In the genomic region with DNA sequence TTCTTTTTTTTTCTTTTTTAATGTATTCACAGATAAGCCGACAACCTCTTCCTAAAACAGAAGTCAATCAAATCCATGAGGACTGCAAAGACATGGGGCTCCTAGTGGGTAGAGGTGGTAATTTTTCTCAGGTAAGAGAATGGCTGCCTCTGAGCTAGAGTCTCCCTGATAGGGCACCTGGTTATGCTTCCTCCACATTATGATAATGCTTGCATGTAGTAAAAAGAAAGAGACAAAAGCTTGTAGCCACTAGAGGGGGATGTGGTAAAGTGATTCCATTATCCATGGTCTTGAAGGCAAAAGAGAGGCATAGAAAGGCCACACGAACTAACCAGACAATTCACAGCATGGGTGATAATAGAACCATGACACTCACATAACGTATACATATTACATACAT, we compare ENCODE assay signal across 8 mouse cellular contexts. TPM values are rescaled to one million over a fixed set of nuclear protein-coding genes. Genes with fewer than 3 reads are reported as not detected.
DNase-seq lines count a peak whose midpoint lies in the region; ATAC-seq lines count a peak whose summit lies in the region.

No protein-coding gene starts in this region.

- DNase-seq in forebrain, embryonic 11.5 days (ENCODE audit: low spot score): no peak
- DNase-seq in forebrain, embryonic 10.5 days (ENCODE audit: extremely low spot score, low spot score): no peak
- DNase-seq in midbrain, embryonic 14.5 days: peak; percentile 41
- DNase-seq in retina, postnatal 1 day: peak; percentile 23
- no peak for DNase-seq in layer of hippocampus, adult 9-11 months
- no peak for DNase-seq in heart, embryonic 10.5 days (ENCODE audit: low spot score)

- no peaks in the 10 kb centered on the region for H3K27me3 ChIP-seq in forebrain, embryonic 11.5 days (ENCODE audit: control insufficient read depth, insufficient read depth, low read length)
- no peaks in the 10 kb centered on the region for H3K27me3 ChIP-seq in forebrain, embryonic 10.5 days (ENCODE audit: poor library complexity, severe bottlenecking)
- no peaks in the 10 kb centered on the region for H3K27me3 ChIP-seq in midbrain, embryonic 14.5 days (ENCODE audit: control insufficient read depth, insufficient read depth, low read length)
- no peaks in the 10 kb centered on the region for H3K27me3 ChIP-seq in midbrain, embryonic 15.5 days (replicated peaks)
- H3K27me3 ChIP-seq in hindbrain, embryonic 15.5 days: no peaks in the 10 kb centered on the region
- no peaks in the 10 kb centered on the region for H3K27me3 ChIP-seq in heart, embryonic 10.5 days (ENCODE audit: insufficient read depth, poor library complexity, severe bottlenecking)

- H3K4me3 ChIP-seq in forebrain, embryonic 11.5 days (ENCODE audit: low read depth, low read length): no peak overlapping the region
- no peak overlapping the region for H3K4me3 ChIP-seq in forebrain, embryonic 10.5 days
- no peak overlapping the region for H3K4me3 ChIP-seq in midbrain, embryonic 14.5 days (replicated peaks; ENCODE audit: low read depth, low read length)
- no peak overlapping the region for H3K4me3 ChIP-seq in midbrain, embryonic 15.5 days
- H3K4me3 ChIP-seq in hindbrain, embryonic 15.5 days: no peak overlapping the region
- H3K4me3 ChIP-seq in heart, embryonic 10.5 days: no peak overlapping the region

- peak; percentile 51; the same call in 1 of the 2 replicates for ATAC-seq in forebrain, embryonic 11.5 days (replicated peaks; ENCODE audit: low FRiP score)
- peak; percentile 67; the same call in 1 of the 2 replicates for ATAC-seq in midbrain, embryonic 14.5 days (ENCODE audit: low FRiP score, low TSS enrichment)
- ATAC-seq in midbrain, embryonic 15.5 days (replicated peaks): no peak
- peak; percentile 34; the same call in 1 of the 2 replicates for ATAC-seq in hindbrain, embryonic 15.5 days (ENCODE audit: low FRiP score, low read depth)

- 66% methylated on average over 3 of the region's 3 CpGs for WGBS in forebrain, embryonic 11.5 days
- WGBS in forebrain, embryonic 10.5 days: 64% methylated on average over 3 of the region's 3 CpGs
- WGBS in midbrain, embryonic 14.5 days: 45% methylated on average over 3 of the region's 3 CpGs
- 41% methylated on average over 3 of the region's 3 CpGs for WGBS in midbrain, embryonic 15.5 days
- 32% methylated on average over 3 of the region's 3 CpGs for WGBS in hindbrain, embryonic 15.5 days
- WGBS in heart, embryonic 10.5 days: 67% methylated on average over 3 of the region's 3 CpGs

- H3K9ac ChIP-seq in forebrain, embryonic 11.5 days (ENCODE audit: low read length): no peak overlapping the region
- H3K9ac ChIP-seq in midbrain, embryonic 14.5 days (replicated peaks; ENCODE audit: low read length): no peak overlapping the region
- no peak overlapping the region for H3K9ac ChIP-seq in midbrain, embryonic 15.5 days
- H3K9ac ChIP-seq in hindbrain, embryonic 15.5 days: no peak overlapping the region

- no peak overlapping the region for H3K27ac ChIP-seq in forebrain, embryonic 11.5 days (ENCODE audit: low read depth, low read length)
- H3K27ac ChIP-seq in forebrain, embryonic 10.5 days: no peak overlapping the region
- no peak overlapping the region for H3K27ac ChIP-seq in midbrain, embryonic 14.5 days (replicated peaks; ENCODE audit: low read depth, low read length)
- no peak overlapping the region for H3K27ac ChIP-seq in midbrain, embryonic 15.5 days
- no peak overlapping the region for H3K27ac ChIP-seq in hindbrain, embryonic 15.5 days (replicated peaks)
- no peak overlapping the region for H3K27ac ChIP-seq in heart, embryonic 10.5 days

- H3K4me2 ChIP-seq in forebrain, embryonic 11.5 days (ENCODE audit: low read depth, low read length, severe bottlenecking): no peak overlapping the region
- no peak overlapping the region for H3K4me2 ChIP-seq in midbrain, embryonic 14.5 days (ENCODE audit: low read length)
- H3K4me2 ChIP-seq in midbrain, embryonic 15.5 days: no peak overlapping the region
- no peak overlapping the region for H3K4me2 ChIP-seq in hindbrain, embryonic 15.5 days

- no peaks in the 10 kb centered on the region for H3K9me3 ChIP-seq in forebrain, embryonic 11.5 days (ENCODE audit: control insufficient read depth, low read length)
- H3K9me3 ChIP-seq in forebrain, embryonic 10.5 days: no peaks in the 10 kb centered on the region
- no peaks in the 10 kb centered on the region for H3K9me3 ChIP-seq in midbrain, embryonic 14.5 days (ENCODE audit: control insufficient read depth, low read length)
- no peaks in the 10 kb centered on the region; the same call in 1 of the 2 replicates for H3K9me3 ChIP-seq in midbrain, embryonic 15.5 days
- no peaks in the 10 kb centered on the region for H3K9me3 ChIP-seq in hindbrain, embryonic 15.5 days
- no peaks in the 10 kb centered on the region for H3K9me3 ChIP-seq in heart, embryonic 10.5 days

- no peaks in the 10 kb centered on the region for H3K36me3 ChIP-seq in forebrain, embryonic 11.5 days (ENCODE audit: control insufficient read depth, insufficient read depth, low read length)
- H3K36me3 ChIP-seq in forebrain, embryonic 10.5 days (replicated peaks): no peaks in the 10 kb centered on the region
- H3K36me3 ChIP-seq in midbrain, embryonic 14.5 days (ENCODE audit: control insufficient read depth, insufficient read depth, low read length): no peaks in the 10 kb centered on the region
- H3K36me3 ChIP-seq in midbrain, embryonic 15.5 days (replicated peaks): no peaks in the 10 kb centered on the region
- no peaks in the 10 kb centered on the region for H3K36me3 ChIP-seq in hindbrain, embryonic 15.5 days
- no peaks in the 10 kb centered on the region for H3K36me3 ChIP-seq in heart, embryonic 10.5 days

- no peaks in the 10 kb centered on the region for H3K4me1 ChIP-seq in forebrain, embryonic 11.5 days (replicated peaks; ENCODE audit: control insufficient read depth, insufficient read depth, low read length)
- H3K4me1 ChIP-seq in forebrain, embryonic 10.5 days: peaks cover 6% of the 10 kb centered on the region
- H3K4me1 ChIP-seq in midbrain, embryonic 14.5 days (ENCODE audit: control insufficient read depth, insufficient read depth, low read length): no peaks in the 10 kb centered on the region
- no peaks in the 10 kb centered on the region for H3K4me1 ChIP-seq in midbrain, embryonic 15.5 days
- no peaks in the 10 kb centered on the region for H3K4me1 ChIP-seq in hindbrain, embryonic 15.5 days (replicated peaks)
- H3K4me1 ChIP-seq in heart, embryonic 10.5 days: no peaks in the 10 kb centered on the region

RNA-seq across cellular contexts. Expression of a gene that starts 42.1 kb away (rescaled TPM):
- polyA plus RNA-seq in forebrain, embryonic 11.5 days (2014; fragmentation: Nextera tagmentation; extraction: Ambion mirVana): not detected in 2 replicates
- polyA plus RNA-seq in forebrain, embryonic 10.5 days (2016; fragmentation: Nextera tagmentation; extraction: Ambion mirVana): not detected in 2 replicates
- not detected in 2 replicates for polyA plus RNA-seq in midbrain, embryonic 14.5 days (2014; fragmentation: Nextera tagmentation; extraction: Ambion mirVana)
- polyA plus RNA-seq in midbrain, embryonic 15.5 days (2015; fragmentation: Nextera tagmentation; extraction: Ambion mirVana): not detected in 2 replicates
- polyA plus RNA-seq in hindbrain, embryonic 15.5 days (2015; fragmentation: Nextera tagmentation; extraction: Ambion mirVana): not detected in 2 replicates
- polyA plus RNA-seq in heart, embryonic 10.5 days (2016; fragmentation: Nextera tagmentation; extraction: Ambion mirVana): 0.40 TPM in 1 of 2 replicates, not detected in the other

Comparison
In these comparisons a context has a peak if more than half of its experiments do, and no peak if none do; other contexts are left out.
1. DNase-seq: peak in midbrain, embryonic 14.5 days (single experiment) and retina, postnatal 1 day (single experiment); none in forebrain, embryonic 11.5 days (single experiment), forebrain, embryonic 10.5 days (single experiment), layer of hippocampus, adult 9-11 months (single experiment) and heart, embryonic 10.5 days (single experiment).